Mouse (Mus musculus) ES-Bruce4 (cell line): ENCODE results near the gene Cept1.

Experiments used
- CTCF ChIP-seq: IDR thresholded peaks from one replicate; pipeline ENCODE4 v1.8.1; 2011; ENCODE audit warnings: low read depth, low read length
- EP300 ChIP-seq: IDR thresholded peaks from 2 replicates; pipeline ENCODE4 v1.6.1; 2011; ENCODE audit warnings: low read depth, low read length; ENCODE audit not compliant: insufficient read depth
- POLR2A ChIP-seq: IDR thresholded peaks from one replicate; pipeline ENCODE4 v1.8.1; 2011; ENCODE audit warnings: low read length; ENCODE audit not compliant: insufficient read depth

DNA sequence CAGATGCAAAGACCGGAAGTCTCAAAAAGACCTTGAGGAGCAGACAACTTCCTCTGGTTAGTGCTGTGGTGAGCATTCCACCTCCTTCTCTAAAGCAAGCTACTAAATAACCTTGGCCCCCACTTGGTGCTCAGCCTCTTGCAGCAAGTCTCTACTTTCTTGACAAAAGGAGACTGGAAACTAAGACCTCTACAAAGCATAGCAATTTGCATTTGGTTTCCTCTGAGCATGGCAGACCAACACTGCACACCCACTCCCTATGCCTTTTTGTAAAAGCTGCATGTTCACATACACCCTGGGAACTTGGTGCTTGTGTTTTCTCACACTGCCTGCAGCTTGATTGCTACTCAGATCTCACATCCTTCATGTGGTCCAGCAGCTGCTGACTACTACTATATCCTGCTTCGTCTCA, 85.5 kb downstream of the Cept1 start:
- TF ChIP-seq CTCF (no peak), EP300 (no peak), POLR2A (no peak)
